Mouse (Mus musculus): ENCODE data around the gene Ubac2. TPM values are rescaled to one million over a fixed set of nuclear protein-coding genes. Genes with fewer than 3 reads are reported as not detected.

Gene Ubac2
- total and polyA plus RNA-seq, 3 experiments: 25.0 to 50.8 (median 37.2) TPM

DNA sequence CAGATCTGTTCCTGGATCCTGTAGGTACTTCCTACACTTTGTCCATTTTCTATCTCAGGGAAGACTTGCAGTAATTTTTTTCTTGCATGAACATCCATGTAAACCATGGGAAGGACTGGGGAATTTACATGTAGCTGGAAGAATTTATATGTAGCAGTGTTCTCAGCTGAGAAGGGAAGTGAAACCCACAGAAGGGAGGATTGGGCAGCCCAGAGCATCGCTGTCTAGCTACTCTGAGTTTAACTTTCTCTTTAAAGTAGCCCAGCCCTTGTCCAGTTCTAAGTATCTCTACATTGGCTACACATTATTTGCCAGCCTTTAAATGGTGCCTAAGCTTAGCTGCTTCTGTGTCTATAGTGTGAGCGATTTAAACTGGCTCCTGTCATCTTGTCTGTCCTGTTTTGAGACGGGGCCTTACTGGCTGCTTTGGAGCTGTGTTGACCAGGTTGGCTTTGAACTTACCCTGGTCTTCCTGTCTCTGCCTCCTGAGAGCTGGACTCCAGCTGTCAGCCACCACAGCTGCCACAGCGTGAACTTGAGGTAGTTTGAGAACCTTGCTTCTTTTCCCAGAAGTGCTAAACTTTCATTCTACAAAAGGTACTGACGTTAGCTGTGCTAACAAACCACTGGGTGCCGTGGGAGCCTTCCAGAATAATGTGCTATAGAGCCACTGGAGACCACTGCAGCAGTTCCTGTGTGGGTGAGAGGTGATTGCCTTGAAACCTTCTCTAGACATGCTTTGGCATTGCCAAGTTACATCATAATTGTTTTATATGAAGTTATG, 38.1 kb downstream of the Ubac2 start:
- no peak for ATAC-seq (ENCODE audit: extremely low read depth, insufficient number of reproducible peaks, low FRiP score, poor library complexity, severe bottlenecking)
- no peak overlapping the region for H3K4me3 ChIP-seq (ENCODE audit: low read depth, low read length)
- TF ChIP-seq GATA2 (IDR thresholded peaks at IDR 0.05; ENCODE audit: borderline replicate concordance, low read depth, low read length) (no peak), POLR2AphosphoS5 (IDR thresholded peaks at IDR 0.05; ENCODE audit: insufficient replicate concordance, low read depth, low read length) (no peak), TAL1 (conservative IDR thresholded peaks at IDR 0.05; ENCODE audit: low read depth, low read length) (no peak), CTCF (IDR thresholded peaks at IDR 0.05; ENCODE audit: low read depth, low read length) (no peak), GATA1 (IDR thresholded peaks at IDR 0.05; ENCODE audit: borderline replicate concordance, low read length) (no peak)

DNA sequence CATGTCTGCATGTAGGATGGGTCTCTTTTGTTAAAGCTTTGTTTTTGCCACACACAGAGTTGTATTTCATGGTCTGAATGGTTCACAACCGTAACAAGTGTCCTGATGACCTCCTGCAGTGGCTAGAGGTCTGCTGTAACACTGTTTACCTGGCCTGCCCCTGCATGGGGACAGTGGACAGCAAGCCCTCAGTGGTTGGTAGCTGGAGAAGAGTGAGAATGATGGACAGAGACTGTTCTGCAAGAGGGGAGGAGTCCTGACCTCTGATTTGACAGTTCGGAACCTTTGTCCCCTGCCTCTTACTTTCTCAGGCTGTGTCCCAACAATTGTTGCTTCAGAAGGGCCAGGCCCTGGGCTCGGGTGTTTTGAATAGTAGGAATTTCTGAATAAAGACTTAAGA, 39.8 kb downstream of the Ubac2 start:
- Histone ChIP-seq H3K4me1 (ENCODE audit: insufficient read depth, low read depth, low read length) (peaks cover under 1% of the 10 kb centered on the region), H3K4me3 (ENCODE audit: low read depth, low read length) (no peak overlapping the region), H3K27me3 (ENCODE audit: insufficient read depth, low read length) (no peaks in the 10 kb centered on the region), H3K9me3 (replicated peaks) (no peaks in the 10 kb centered on the region), H3K36me3 (replicated peaks) (peaks cover 76% of the 10 kb centered on the region)
- no peak for DNase-seq (ENCODE audit: low spot score)
- TF ChIP-seq CTCF (IDR thresholded peaks at IDR 0.05; ENCODE audit: low read depth, low read length): no peak
- no peak for TF ChIP-seq GATA1 (IDR thresholded peaks at IDR 0.05; ENCODE audit: borderline replicate concordance, low read length)
- TF ChIP-seq POLR2AphosphoS5 (IDR thresholded peaks at IDR 0.05; ENCODE audit: insufficient replicate concordance, low read depth, low read length): no peak
- ATAC-seq (ENCODE audit: extremely low read depth, insufficient number of reproducible peaks, low FRiP score, poor library complexity, severe bottlenecking): no peak

More for the DNA sequence above, 38.1 kb downstream of the Ubac2 start:
- Histone ChIP-seq H3K4me1 (ENCODE audit: insufficient read depth, low read depth, low read length) (no peaks in the 10 kb centered on the region), H3K9me3 (replicated peaks) (no peaks in the 10 kb centered on the region), H3K27me3 (ENCODE audit: insufficient read depth, low read length) (no peaks in the 10 kb centered on the region), H3K36me3 (replicated peaks) (peaks cover 82% of the 10 kb centered on the region)
- DNase-seq (ENCODE audit: low spot score): no peak

DNA sequence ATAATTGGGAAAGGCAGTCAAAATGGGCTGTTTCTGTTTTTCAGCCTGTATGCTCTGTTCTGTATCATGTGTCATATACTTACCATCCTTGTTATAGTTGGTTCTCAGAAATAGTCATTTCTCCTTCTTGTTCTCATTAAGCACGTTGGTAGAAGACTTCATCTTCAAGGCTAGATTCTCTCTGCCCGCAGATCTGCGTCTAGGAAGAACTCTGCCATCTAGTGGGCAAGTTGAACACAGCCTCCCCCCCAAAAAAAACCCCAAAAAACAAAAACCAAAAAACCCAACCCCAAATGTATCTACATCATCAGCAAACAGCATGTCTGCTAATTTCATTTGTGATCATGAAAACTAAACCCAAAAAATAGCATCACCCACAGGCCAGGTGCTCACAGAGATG, 41.3 kb downstream of the Ubac2 start:
- peaks cover 5% of the 10 kb centered on the region for H3K4me1 ChIP-seq (ENCODE audit: insufficient read depth, low read depth, low read length)
- peaks cover 80% of the 10 kb centered on the region for H3K36me3 ChIP-seq (replicated peaks)
- DNase-seq (ENCODE audit: low spot score): peak; percentile 27
- H3K27me3 ChIP-seq (ENCODE audit: insufficient read depth, low read length): no peaks in the 10 kb centered on the region
- H3K9me3 ChIP-seq (replicated peaks): no peaks in the 10 kb centered on the region
- no peak for ATAC-seq (ENCODE audit: extremely low read depth, insufficient number of reproducible peaks, low FRiP score, poor library complexity, severe bottlenecking)
- no peak overlapping the region for H3K4me3 ChIP-seq (ENCODE audit: low read depth, low read length)
- TF ChIP-seq GATA2 (IDR thresholded peaks at IDR 0.05; ENCODE audit: borderline replicate concordance, low read depth, low read length) (no peak), CTCF (IDR thresholded peaks at IDR 0.05; ENCODE audit: low read depth, low read length) (peak; percentile 48)

DNA sequence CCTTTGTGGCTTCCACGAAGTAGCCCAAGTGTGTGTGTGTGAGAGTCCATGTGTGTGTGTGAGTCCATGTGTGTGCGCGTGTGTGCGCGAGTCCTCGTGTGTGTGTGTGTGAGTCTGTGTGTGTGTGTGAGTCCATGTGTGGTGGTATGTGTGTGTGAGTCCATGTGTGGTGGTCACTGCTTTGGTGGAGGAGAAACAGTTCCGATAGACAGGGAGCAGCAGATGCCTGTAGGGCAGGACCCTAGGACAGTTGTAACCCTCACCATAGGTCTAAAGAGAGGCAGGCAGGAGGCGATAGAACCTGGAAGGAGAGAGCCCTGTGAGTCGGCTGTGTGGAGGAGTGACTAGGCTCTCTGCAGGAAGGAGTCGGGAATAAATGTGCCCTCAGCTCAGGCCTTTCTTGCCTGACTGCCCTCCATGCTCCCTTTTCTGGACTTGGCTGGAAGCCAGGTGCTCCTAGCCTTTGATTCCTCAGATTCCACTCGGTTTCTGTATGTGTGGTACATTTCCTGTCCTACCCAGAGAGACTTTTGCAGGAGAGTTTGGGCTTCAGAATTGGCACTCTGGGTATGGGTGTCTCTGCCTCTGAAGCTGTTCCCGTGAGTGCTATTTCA, 42.2 kb downstream of the Ubac2 start:
- no peaks in the 10 kb centered on the region for H3K9me3 ChIP-seq (replicated peaks)
- DNase-seq (ENCODE audit: low spot score) (no peak), ATAC-seq (ENCODE audit: extremely low read depth, insufficient number of reproducible peaks, low FRiP score, poor library complexity, severe bottlenecking) (no peak)
- H3K4me3 ChIP-seq (ENCODE audit: low read depth, low read length): no peak overlapping the region
- peaks cover 80% of the 10 kb centered on the region for H3K36me3 ChIP-seq (replicated peaks)
- peaks cover 5% of the 10 kb centered on the region for H3K4me1 ChIP-seq (ENCODE audit: insufficient read depth, low read depth, low read length)
- H3K27me3 ChIP-seq (ENCODE audit: insufficient read depth, low read length): no peaks in the 10 kb centered on the region
- no peak; the same call in 1 of the 2 replicates for TF ChIP-seq POLR2AphosphoS5 (IDR thresholded peaks at IDR 0.05; ENCODE audit: insufficient replicate concordance, low read depth, low read length)
- TF ChIP-seq GATA2 (IDR thresholded peaks at IDR 0.05; ENCODE audit: borderline replicate concordance, low read depth, low read length): no peak
- no peak for TF ChIP-seq CTCF (IDR thresholded peaks at IDR 0.05; ENCODE audit: low read depth, low read length)
- TF ChIP-seq GATA1 (IDR thresholded peaks at IDR 0.05; ENCODE audit: borderline replicate concordance, low read length): no peak
- no peak for TF ChIP-seq TAL1 (conservative IDR thresholded peaks at IDR 0.05; ENCODE audit: low read depth, low read length)

DNA sequence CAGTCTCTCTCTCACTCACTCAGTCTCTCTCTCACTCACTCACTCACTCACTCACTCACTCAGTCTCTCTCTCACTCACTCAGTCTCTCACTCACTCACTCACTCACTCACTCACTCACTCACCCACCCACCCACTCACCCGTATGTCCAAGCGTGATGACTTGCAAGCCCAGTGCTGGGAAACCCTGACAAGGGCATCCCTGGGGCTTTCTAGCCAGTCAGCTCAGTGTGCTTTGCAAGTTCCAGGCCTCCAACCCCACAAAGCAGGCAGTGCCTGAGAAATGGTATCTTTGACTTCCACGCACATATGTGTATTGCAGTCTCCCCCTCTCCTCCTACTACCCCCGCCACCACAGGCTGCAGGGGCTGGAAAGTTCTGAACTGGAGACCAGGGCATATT, 43.6 kb downstream of the Ubac2 start:
- TF ChIP-seq CTCF (IDR thresholded peaks at IDR 0.05; ENCODE audit: low read depth, low read length): no peak
- no peak for TF ChIP-seq TAL1 (conservative IDR thresholded peaks at IDR 0.05; ENCODE audit: low read depth, low read length)
- TF ChIP-seq POLR2AphosphoS5 (IDR thresholded peaks at IDR 0.05; ENCODE audit: insufficient replicate concordance, low read depth, low read length): no peak
- no peak for TF ChIP-seq GATA2 (IDR thresholded peaks at IDR 0.05; ENCODE audit: borderline replicate concordance, low read depth, low read length)
- no peak for TF ChIP-seq GATA1 (IDR thresholded peaks at IDR 0.05; ENCODE audit: borderline replicate concordance, low read length)
- no peak overlapping the region for H3K4me3 ChIP-seq (ENCODE audit: low read depth, low read length)
- no peaks in the 10 kb centered on the region for H3K9me3 ChIP-seq (replicated peaks)
- peaks cover 76% of the 10 kb centered on the region for H3K36me3 ChIP-seq (replicated peaks)
- H3K4me1 ChIP-seq (ENCODE audit: insufficient read depth, low read depth, low read length): peaks cover 5% of the 10 kb centered on the region
- DNase-seq (ENCODE audit: low spot score) (no peak), ATAC-seq (ENCODE audit: extremely low read depth, insufficient number of reproducible peaks, low FRiP score, poor library complexity, severe bottlenecking) (no peak)
- H3K27me3 ChIP-seq (ENCODE audit: insufficient read depth, low read length): no peaks in the 10 kb centered on the region

DNA sequence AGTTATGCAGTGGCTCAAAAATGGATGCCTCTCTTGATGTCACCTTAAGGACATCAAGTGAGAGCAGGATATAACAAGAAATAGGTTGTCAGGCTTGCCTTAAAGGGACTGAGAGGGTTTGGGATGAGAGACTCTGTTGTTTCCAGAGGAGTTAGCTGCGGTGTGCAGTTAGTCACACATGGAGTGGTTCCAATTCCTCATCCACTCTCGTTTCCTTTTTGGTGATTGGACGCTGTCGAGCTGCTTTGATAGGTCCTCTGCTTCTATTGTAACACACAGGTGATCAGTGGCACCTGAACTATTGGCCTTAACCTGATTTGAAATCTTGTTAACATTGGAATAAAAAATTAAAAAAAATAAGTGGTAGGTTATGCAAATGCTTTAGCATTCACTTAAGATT, 44.3 kb downstream of the Ubac2 start:
- DNase-seq (ENCODE audit: low spot score): no peak
- H3K4me3 ChIP-seq (ENCODE audit: low read depth, low read length): no peak overlapping the region
- H3K4me1 ChIP-seq (ENCODE audit: insufficient read depth, low read depth, low read length): peaks cover 9% of the 10 kb centered on the region
- H3K27me3 ChIP-seq (ENCODE audit: insufficient read depth, low read length): no peaks in the 10 kb centered on the region
- H3K9me3 ChIP-seq (replicated peaks): no peaks in the 10 kb centered on the region
- no peak for TF ChIP-seq GATA2 (IDR thresholded peaks at IDR 0.05; ENCODE audit: borderline replicate concordance, low read depth, low read length)
- TF ChIP-seq POLR2AphosphoS5 (IDR thresholded peaks at IDR 0.05; ENCODE audit: insufficient replicate concordance, low read depth, low read length): no peak
- TF ChIP-seq GATA1 (IDR thresholded peaks at IDR 0.05; ENCODE audit: borderline replicate concordance, low read length): no peak
- TF ChIP-seq CTCF (IDR thresholded peaks at IDR 0.05; ENCODE audit: low read depth, low read length): no peak
- TF ChIP-seq TAL1 (conservative IDR thresholded peaks at IDR 0.05; ENCODE audit: low read depth, low read length): no peak
- peaks cover 75% of the 10 kb centered on the region for H3K36me3 ChIP-seq (replicated peaks)
- no peak for ATAC-seq (ENCODE audit: extremely low read depth, insufficient number of reproducible peaks, low FRiP score, poor library complexity, severe bottlenecking)
